Mouse (Mus musculus): ENCODE data around the gene Ppp2r5e. TPM values are rescaled to one million over a fixed set of nuclear protein-coding genes. Genes with fewer than 3 reads are reported as not detected.

The Ppp2r5e gene
- 7.9 and 8.0 TPM in 2 replicates for polyA plus RNA-seq (2016; fragmentation: Nextera tagmentation; extraction: Ambion mirVana)

DNA sequence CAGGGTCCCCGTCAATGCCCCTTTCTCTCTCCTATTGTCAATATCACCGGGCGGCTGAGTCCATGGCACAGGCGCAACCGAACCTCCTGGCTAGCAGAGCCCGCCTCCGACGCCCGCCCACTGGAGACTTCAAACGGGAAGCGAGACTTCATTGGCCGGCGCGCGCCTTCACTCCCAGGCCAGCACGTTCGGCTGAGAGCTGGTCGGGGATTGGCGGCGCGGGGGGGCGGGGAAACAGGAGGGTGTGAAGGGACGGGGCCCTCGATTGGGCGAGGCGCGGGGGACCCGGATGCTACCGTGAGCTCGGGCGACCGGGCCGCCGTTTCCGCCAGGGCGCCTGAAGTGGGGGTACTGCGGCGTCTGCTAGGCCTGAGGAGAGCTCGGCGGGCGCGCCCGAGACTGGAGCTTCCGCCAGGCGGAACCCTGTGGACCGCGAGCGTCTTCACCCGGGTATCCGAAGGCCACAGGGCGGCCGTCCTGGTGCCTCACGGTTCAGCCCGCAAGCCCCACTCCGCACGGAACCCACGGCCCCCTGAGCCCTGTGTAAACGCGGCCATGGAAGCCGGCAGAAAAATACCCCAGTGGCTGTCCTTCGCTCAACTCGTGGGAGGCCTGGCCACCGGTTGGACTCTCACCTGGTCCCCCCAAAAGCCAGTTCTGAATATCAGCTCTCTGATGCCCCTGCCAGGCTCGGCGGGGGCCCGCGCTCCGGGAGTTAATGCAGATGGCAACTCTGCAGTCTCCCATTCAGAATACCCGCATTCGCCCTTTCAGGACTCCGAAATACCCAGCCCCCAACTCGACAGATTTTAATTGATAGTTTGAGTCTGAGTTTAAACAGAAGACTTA lies at the start of gene Ppp2r5e:
Ppp2r5e (minus strand) TSS at position 92 of the 849 bp plus-strand sequence.
- no peaks in the 10 kb centered on the region for H3K9me3 ChIP-seq (replicated peaks)
- H3K36me3 ChIP-seq = peaks cover 17% of the 10 kb centered on the region
- H3K4me2 ChIP-seq = peak within 1 kb of the TSS; percentile 96
- peak within 1 kb of the TSS; percentile 95 for H3K27ac ChIP-seq
- H3K4me3 ChIP-seq = peak within 1 kb of the TSS; percentile 100
- ATAC-seq = peak; percentile 99
- H3K27me3 ChIP-seq (replicated peaks) = no peaks in the 10 kb centered on the region
- under 1% methylated on average over 72 of the region's 72 CpGs for WGBS (ENCODE audit: insufficient replicate concordance)
- peak within 1 kb of the TSS; percentile 97 for H3K9ac ChIP-seq
- peaks cover 38% of the 10 kb centered on the region for H3K4me1 ChIP-seq

DNA sequence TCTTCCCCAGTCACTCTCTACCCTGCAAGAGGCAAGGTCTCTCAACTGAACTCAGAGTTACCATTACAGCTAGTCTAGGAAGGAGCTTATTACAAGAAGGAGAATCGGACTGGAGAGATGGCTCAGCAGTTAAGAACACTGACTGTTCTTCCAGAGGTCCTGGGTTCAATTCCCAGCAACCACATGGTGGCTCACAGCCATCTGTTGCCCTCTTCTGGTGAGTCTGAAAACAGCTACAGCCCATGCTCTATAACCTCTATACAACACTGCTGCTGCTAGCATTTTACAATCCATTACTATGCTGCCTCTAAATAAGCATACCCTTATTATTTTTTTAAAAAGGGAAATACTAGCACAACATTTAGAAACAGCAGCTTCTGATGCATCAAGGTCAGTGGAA lies 49.7 kb upstream of the Ppp2r5e start:
- Histone ChIP-seq H3K4me1 (no peaks in the 10 kb centered on the region), H3K4me2 (no peak overlapping the region), H3K36me3 (peaks cover 7% of the 10 kb centered on the region; the same call in 1 of the 2 replicates), H3K4me3 (no peak overlapping the region), H3K9me3 (replicated peaks) (no peaks in the 10 kb centered on the region), H3K27me3 (replicated peaks) (no peaks in the 10 kb centered on the region), H3K9ac (no peak overlapping the region), H3K27ac (no peak overlapping the region)
- ATAC-seq = no peak
- 57% methylated on average over 1 of the region's 1 CpGs for WGBS (ENCODE audit: insufficient replicate concordance)

- ATAC-seq = no peak
- no peaks in the 10 kb centered on the region for H3K36me3 ChIP-seq
- peaks cover 17% of the 10 kb centered on the region for H3K4me1 ChIP-seq
- H3K9me3 ChIP-seq (replicated peaks) = no peaks in the 10 kb centered on the region
- no peak overlapping the region for H3K4me2 ChIP-seq
- H3K9ac ChIP-seq = no peak overlapping the region
- H3K4me3 ChIP-seq = no peak overlapping the region
- H3K27ac ChIP-seq = no peak overlapping the region
- 94% methylated on average over 1 of the region's 1 CpGs for WGBS (ENCODE audit: insufficient replicate concordance)
- H3K27me3 ChIP-seq (replicated peaks) = no peaks in the 10 kb centered on the region
Measured at GRCm38 (mm10) chr12:75641726-75642125, 45.7 kb upstream of the Ppp2r5e start.

- Histone ChIP-seq H3K36me3 (no peaks in the 10 kb centered on the region), H3K4me2 (no peak overlapping the region), H3K27ac (no peak overlapping the region), H3K4me1 (peaks cover 17% of the 10 kb centered on the region), H3K9me3 (replicated peaks) (no peaks in the 10 kb centered on the region), H3K4me3 (no peak overlapping the region), H3K27me3 (replicated peaks) (no peaks in the 10 kb centered on the region), H3K9ac (no peak overlapping the region)
- no peak for ATAC-seq
- WGBS (ENCODE audit: insufficient replicate concordance) = 65% methylated on average over 2 of the region's 2 CpGs
Measured at GRCm38 (mm10) chr12:75638345-75638744, 42.3 kb upstream of the Ppp2r5e start.

DNA sequence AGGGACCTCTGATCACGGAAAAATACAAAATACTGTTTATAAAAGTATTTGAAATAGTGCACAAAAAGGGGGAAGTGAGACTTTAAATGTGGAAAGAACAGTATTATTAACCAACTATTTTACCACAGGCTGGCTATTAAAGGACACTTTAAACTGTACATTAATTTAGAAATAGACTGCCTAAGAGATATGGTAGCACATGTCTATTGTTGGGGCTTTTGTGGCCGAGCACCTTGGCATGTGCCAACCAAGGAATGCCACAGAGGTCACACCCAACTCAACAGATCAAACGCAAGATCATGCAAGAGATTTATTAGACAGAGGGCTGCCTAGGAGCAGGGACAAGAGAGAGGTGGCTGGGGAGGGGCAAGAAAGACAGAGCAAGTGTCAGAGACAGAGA lies 41.1 kb upstream of the Ppp2r5e start:
- 73% methylated on average over 3 of the region's 3 CpGs for WGBS (ENCODE audit: insufficient replicate concordance)
- ATAC-seq = no peak

DNA sequence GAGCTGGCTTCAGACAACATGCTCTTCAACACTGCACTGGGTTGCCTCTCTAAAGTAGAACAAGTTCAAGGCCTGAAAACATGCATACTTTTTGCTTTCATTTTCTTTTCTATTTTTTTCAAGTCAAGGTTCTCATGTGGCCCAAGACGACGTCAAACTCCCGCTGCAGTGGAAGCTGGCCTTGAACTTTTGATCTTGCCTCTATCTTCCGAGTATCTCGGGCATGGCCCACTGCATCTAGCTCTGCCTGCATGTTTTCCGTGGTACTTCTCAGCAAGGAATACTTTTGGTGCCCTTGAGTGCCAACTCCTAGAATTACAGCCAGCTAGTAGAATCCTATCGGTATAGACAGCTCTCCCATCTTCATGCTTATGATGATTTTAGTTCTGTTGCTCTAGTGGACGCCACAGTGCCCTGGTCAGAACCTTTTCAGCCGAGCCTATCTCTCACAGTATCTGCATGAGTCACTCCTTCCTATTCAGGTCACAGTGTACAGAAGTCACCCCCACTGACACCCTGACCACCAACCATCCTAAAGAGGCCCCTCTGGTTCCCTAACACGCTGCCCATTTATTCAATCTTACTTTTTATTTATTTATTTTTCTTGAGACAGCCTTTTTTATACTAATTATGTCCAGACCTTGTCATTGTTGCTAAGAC lies 39.9 kb upstream of the Ppp2r5e start:
- peaks cover 17% of the 10 kb centered on the region for H3K4me1 ChIP-seq
- H3K27me3 ChIP-seq (replicated peaks) = no peaks in the 10 kb centered on the region
- H3K27ac ChIP-seq = no peak overlapping the region
- H3K9ac ChIP-seq = no peak overlapping the region
- H3K4me3 ChIP-seq = no peak overlapping the region
- WGBS (ENCODE audit: insufficient replicate concordance) = 64% methylated on average over 10 of the region's 10 CpGs
- peaks cover 16% of the 10 kb centered on the region for H3K36me3 ChIP-seq
- no peak for ATAC-seq
- H3K4me2 ChIP-seq = no peak overlapping the region
- H3K9me3 ChIP-seq (replicated peaks) = no peaks in the 10 kb centered on the region

More for the DNA sequence above, 41.1 kb upstream of the Ppp2r5e start:
- no peaks in the 10 kb centered on the region for H3K27me3 ChIP-seq (replicated peaks)
- H3K36me3 ChIP-seq = peaks cover 10% of the 10 kb centered on the region
- H3K9me3 ChIP-seq (replicated peaks) = no peaks in the 10 kb centered on the region
- H3K27ac ChIP-seq = no peak overlapping the region
- H3K9ac ChIP-seq = no peak overlapping the region
- H3K4me2 ChIP-seq = no peak overlapping the region
- H3K4me3 ChIP-seq = no peak overlapping the region
- peaks cover 17% of the 10 kb centered on the region for H3K4me1 ChIP-seq

GRCm38 (mm10) chr12:75629618-75630017 lies 33.6 kb upstream of the Ppp2r5e start:
- ATAC-seq = no peak
- WGBS (ENCODE audit: insufficient replicate concordance) = 45% methylated on average over 1 of the region's 1 CpGs
- H3K4me3 ChIP-seq = no peak overlapping the region

DNA sequence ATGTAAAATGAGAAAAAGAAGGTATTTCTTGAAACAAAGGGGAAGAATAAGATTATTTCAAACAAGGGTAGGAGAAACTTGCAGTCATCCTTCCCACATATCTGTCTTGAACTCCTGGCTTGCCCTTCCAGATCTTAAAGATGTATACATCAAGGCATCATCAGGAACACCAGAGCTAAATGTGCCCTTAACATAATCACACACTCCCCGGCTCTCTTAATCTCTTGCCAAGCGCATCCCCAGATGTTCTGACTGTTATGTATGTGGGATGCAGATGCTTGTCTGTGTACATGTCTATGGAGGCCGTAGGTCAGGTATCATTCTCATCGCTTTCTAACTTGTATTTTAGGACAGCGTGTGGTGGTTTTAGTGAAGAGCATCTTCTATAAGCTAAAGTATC lies 27.2 kb upstream of the Ppp2r5e start:
- Histone ChIP-seq H3K27ac (no peak overlapping the region), H3K27me3 (replicated peaks) (no peaks in the 10 kb centered on the region), H3K4me1 (peaks cover 13% of the 10 kb centered on the region), H3K36me3 (no peaks in the 10 kb centered on the region), H3K4me2 (no peak overlapping the region), H3K9ac (no peak overlapping the region), H3K4me3 (no peak overlapping the region), H3K9me3 (replicated peaks) (0 out of 2 replicates have a peak, but pooled peaks cover 5% of the 10 kb centered on the region)
- peak; percentile 64 for ATAC-seq
- 70% methylated on average over 5 of the region's 5 CpGs for WGBS (ENCODE audit: insufficient replicate concordance)

More at GRCm38 (mm10) chr12:75629618-75630017, 33.6 kb upstream of the Ppp2r5e start:
- Histone ChIP-seq H3K27ac (no peak overlapping the region), H3K4me2 (no peak overlapping the region), H3K36me3 (peaks cover 19% of the 10 kb centered on the region), H3K27me3 (replicated peaks) (no peaks in the 10 kb centered on the region), H3K4me1 (no peaks in the 10 kb centered on the region), H3K9ac (no peak overlapping the region), H3K9me3 (replicated peaks) (no peaks in the 10 kb centered on the region)

DNA sequence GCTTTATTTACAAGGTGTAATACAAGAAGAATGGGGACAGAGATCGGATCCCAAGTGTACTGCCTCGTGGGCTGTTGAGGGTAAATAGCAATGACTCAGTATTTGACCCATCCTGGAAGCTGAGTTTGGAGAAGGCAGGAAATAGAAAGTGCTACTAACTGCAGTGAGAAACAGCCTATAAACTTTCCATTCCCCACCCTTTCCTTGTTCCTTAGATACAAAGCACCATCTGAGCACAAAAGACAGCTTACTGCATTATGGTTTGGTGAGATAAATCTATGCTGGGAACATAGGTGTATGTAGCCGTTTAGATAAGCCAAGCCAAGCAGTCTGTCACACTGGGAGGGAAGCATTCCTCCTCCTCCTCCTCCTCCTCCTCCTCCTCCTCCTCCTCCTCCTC lies 26.8 kb upstream of the Ppp2r5e start:
- peak overlapping the region; percentile 19; the same call in 1 of the 2 replicates for H3K4me2 ChIP-seq
- no peaks in the 10 kb centered on the region for H3K27me3 ChIP-seq (replicated peaks)
- 0 out of 2 replicates have a peak overlapping the region, but pooled peaks have one; percentile 3 for H3K9ac ChIP-seq
- peaks cover 13% of the 10 kb centered on the region for H3K4me1 ChIP-seq
- no peaks in the 10 kb centered on the region for H3K36me3 ChIP-seq
- 0 out of 2 replicates have a peak, but pooled peaks cover 5% of the 10 kb centered on the region for H3K9me3 ChIP-seq (replicated peaks)
- H3K4me3 ChIP-seq = no peak overlapping the region
- no peak overlapping the region for H3K27ac ChIP-seq
- peak; percentile 87 for ATAC-seq
- WGBS (ENCODE audit: insufficient replicate concordance) = 33% methylated on average over 3 of the region's 3 CpGs

GRCm38 (mm10) chr12:75616841-75617240 lies 20.8 kb upstream of the Ppp2r5e start:
- Histone ChIP-seq H3K36me3 (no peaks in the 10 kb centered on the region), H3K4me1 (peaks cover 6% of the 10 kb centered on the region; the same call in 1 of the 2 replicates), H3K4me2 (no peak overlapping the region), H3K9ac (no peak overlapping the region), H3K27ac (no peak overlapping the region), H3K27me3 (replicated peaks) (peaks cover 22% of the 10 kb centered on the region), H3K4me3 (no peak overlapping the region), H3K9me3 (replicated peaks) (0 out of 2 replicates have a peak, but pooled peaks cover 5% of the 10 kb centered on the region)
- ATAC-seq = peak; percentile 27; the same call in 1 of the 2 replicates
- 62% methylated on average over 8 of the region's 8 CpGs for WGBS (ENCODE audit: insufficient replicate concordance)

DNA sequence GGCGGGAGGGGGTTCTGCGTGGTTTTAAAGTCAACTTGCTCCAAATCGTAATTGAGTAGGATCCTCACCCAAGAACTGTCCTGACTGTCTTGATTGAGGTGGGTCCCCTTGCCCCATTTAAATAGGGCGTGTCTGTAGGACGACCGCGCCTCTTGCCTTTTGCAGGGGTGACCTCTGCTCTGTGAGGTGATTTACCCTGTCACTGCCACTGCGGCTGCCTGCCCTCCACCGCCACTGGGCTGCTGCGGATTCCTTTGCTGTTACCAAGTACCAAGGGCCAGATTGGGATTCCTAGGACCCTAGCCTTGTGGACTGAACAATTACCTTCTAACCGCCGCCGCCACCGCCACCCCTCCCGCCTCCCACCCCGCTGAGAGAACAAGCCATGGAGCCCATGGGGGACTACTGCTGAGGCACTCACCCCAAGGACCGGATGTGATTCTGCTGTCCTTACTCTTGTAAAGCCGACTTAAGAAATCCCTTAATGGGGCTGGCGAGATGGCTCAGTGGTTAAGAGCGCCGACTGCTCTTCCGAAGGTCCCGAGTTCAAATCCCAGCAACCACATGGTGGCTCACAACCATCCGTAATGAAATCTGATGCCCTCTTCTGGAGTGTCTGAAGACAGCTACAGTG lies 20.2 kb upstream of the Ppp2r5e start:
- Histone ChIP-seq H3K4me3 (peak overlapping the region; percentile 26), H3K36me3 (no peaks in the 10 kb centered on the region), H3K9me3 (replicated peaks) (0 out of 2 replicates have a peak, but pooled peaks cover 4% of the 10 kb centered on the region), H3K27me3 (replicated peaks) (peaks cover 22% of the 10 kb centered on the region), H3K9ac (no peak overlapping the region), H3K4me2 (peak overlapping the region; percentile 51), H3K27ac (no peak overlapping the region), H3K4me1 (peaks cover 6% of the 10 kb centered on the region; the same call in 1 of the 2 replicates)
- ATAC-seq = no peak; the same call in 1 of the 2 replicates
- WGBS (ENCODE audit: insufficient replicate concordance) = 9% methylated on average over 24 of the region's 24 CpGs
